Mouse (Mus musculus): ENCODE measurements around the gene Sgta. TPM values are rescaled to one million over a fixed set of nuclear protein-coding genes. Genes with fewer than 3 reads are reported as not detected.
A peak's percentile ranks its signal among the peaks of the same experiment; 100 is the strongest.

The Sgta gene
- total RNA-seq, 2 experiments from 2014 or later, result 223 to 227 TPM

GRCm38 (mm10) chr10:81020207-81020606 is 39.8 kb downstream of the Sgta start:
- no peak for DNase-seq

- no peak for DNase-seq
Measured at GRCm38 (mm10) chr10:81019687-81020086, 40.3 kb downstream of the Sgta start.

- DNase-seq, result peak in 1 of 2 experiments; percentile 51
Measured at GRCm38 (mm10) chr10:81018326-81018725, 41.7 kb downstream of the Sgta start.

- peak; percentile 73 to 88 for DNase-seq
Measured at GRCm38 (mm10) chr10:81016645-81017044, 43.3 kb downstream of the Sgta start.

GRCm38 (mm10) chr10:81015666-81016065 is 44.3 kb downstream of the Sgta start:
- DNase-seq, result no peak

- peak; percentile 97 for DNase-seq
Measured at GRCm38 (mm10) chr10:81014393-81015384, 45.3 kb downstream of the Sgta start, which contains the start of gene Gng7. Gene Gng7 (minus strand): TSS chr10:81014945.

GRCm38 (mm10) chr10:81010851-81011250 is 49.1 kb downstream of the Sgta start:
- DNase-seq, result no peak

- peak; percentile 25 to 55 for DNase-seq
Measured at GRCm38 (mm10) chr10:81007240-81007639, 52.7 kb downstream of the Sgta start.

- DNase-seq, result no peak
Measured at GRCm38 (mm10) chr10:81006005-81006677, 53.8 kb downstream of the Sgta start.

- DNase-seq, result no peak
Measured at GRCm38 (mm10) chr10:81001161-81001560, 58.8 kb downstream of the Sgta start.

- DNase-seq, result no peak
Measured at GRCm38 (mm10) chr10:81000197-81001062, 59.6 kb downstream of the Sgta start.

GRCm38 (mm10) chr10:80999362-81000196 is 60.4 kb downstream of the Sgta start:
- DNase-seq, result peak; percentile 87 to 89

GRCm38 (mm10) chr10:80998778-80999177 is 61.2 kb downstream of the Sgta start:
- DNase-seq, result peak; percentile 55 to 64

GRCm38 (mm10) chr10:80998021-80998420 is 62.0 kb downstream of the Sgta start:
- no peak for DNase-seq

GRCm38 (mm10) chr10:80997332-80997731 is 62.6 kb downstream of the Sgta start:
- DNase-seq, result no peak

GRCm38 (mm10) chr10:80996501-80996900 is 63.5 kb downstream of the Sgta start:
- no peak for DNase-seq

GRCm38 (mm10) chr10:80995091-80995632 is 64.8 kb downstream of the Sgta start:
- DNase-seq, result peak; percentile 84 to 87

GRCm38 (mm10) chr10:80994621-80995020 is 65.4 kb downstream of the Sgta start:
- DNase-seq, result no peak

Data from adrenal gland, postnatal 36 days (tissue).